Mouse (Mus musculus) bone marrow, adult 2 months (tissue): ENCODE measurements around the gene Slc12a1. TPM values are rescaled to one million over a fixed set of nuclear protein-coding genes. Genes with fewer than 3 reads are reported as not detected.

Source experiments
- H3K27ac ChIP-seq: fragments of 200-500 bp; 2 replicates; pipeline ENCODE4 v1.5.1; 2012; ENCODE audit warnings: low read depth, mild to moderate bottlenecking, control low read depth, inconsistent platforms, low read length; ENCODE audit not compliant: control insufficient read depth, poor library complexity, insufficient read depth
- H3K4me1 ChIP-seq: fragments of 200-500 bp; 2 replicates; pipeline ENCODE4 v1.6.1; 2011; ENCODE audit warnings: low read length; ENCODE audit not compliant: control insufficient read depth, insufficient read depth
- H3K4me3 ChIP-seq: fragments of 200-500 bp; replicated peaks from 2 replicates; pipeline ENCODE3; 2011; ENCODE audit warnings: mild to moderate bottlenecking, low read depth, low read length, control low read depth; ENCODE audit not compliant: control insufficient read depth
- CTCF ChIP-seq: fragments of 200-500 bp; IDR thresholded peaks from 2 replicates; pipeline ENCODE4 v1.5.1; 2011; ENCODE audit warnings: low read length, control low read depth; ENCODE audit not compliant: control insufficient read depth, insufficient read depth
- POLR2A ChIP-seq: fragments of 200-500 bp; IDR thresholded peaks from 2 replicates; pipeline ENCODE4 v1.6.1; 2011; ENCODE audit warnings: low read depth, mild to moderate bottlenecking, control low read depth, low read length, borderline replicate concordance; ENCODE audit not compliant: control insufficient read depth
- WGBS: fragments of 180-500 bp; shearing (Covaris S2); methylation state at CpG from one replicate; pipeline ENCODE4 v1.1.7; 2018; 5-methylcytosine and 5-hydroxymethylcytosine counted together
- polyA plus RNA-seq: library from polyadenylated mRNA; stranded (reverse); fragments of >200 nt; gene quantifications from 2 replicates; pipeline ENCODE4 v1.2.4, GENCODE M21; 2011; ENCODE audit warnings: low replicate concordance; ENCODE audit not compliant: missing spikeins, insufficient read depth, insufficient read length

The Slc12a1 gene
- polyA plus RNA-seq, 1 experiment = not detected

DNA sequence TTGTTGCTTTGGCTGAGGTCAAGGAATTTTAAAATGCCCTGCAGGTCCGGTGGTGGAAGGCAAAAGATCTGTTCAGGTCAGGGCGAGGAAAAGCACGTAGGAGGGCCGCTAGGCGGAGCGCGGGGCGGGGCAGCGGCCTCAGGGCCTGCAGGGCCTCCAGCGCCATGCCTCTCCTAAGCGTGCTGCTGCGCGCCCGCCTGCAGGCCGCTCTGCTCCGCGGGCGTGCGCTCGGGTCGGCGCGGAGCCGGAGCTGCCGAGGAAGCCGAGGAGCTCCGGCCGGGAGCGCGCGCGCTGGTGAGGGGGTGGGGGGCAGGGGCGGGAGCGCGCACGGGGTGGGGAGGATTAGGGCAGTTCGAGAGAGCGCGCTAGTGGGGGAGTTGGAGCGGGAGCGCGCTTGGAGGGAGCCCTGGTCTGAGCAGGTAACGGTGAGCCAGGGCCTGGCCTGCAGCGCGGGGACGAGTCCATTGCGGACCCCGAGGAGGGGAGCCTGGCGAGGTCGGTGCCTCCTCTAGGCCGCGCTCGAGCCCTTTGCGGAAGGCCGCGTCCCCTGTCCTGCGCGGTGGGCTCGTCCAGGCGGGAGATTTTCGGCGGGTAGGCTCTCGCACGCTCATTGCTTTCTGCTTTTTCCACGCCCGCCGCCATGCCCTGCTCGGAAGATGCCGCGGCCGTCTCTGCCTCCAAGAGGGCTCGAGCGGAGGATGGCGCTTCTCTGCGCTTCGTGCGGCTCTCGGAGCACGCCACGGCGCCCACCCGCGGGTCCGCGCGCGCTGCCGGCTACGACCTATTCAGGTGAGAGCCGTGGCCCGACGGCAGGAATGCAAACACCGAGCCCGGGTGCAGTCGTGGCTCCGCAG lies 95.0 kb downstream of the Slc12a1 start, which contains the start of gene Dut:
Gene Dut, plus strand, starts transcription at position 83 of the 854 bp plus-strand sequence.
- under 1% methylated on average over 93 of the region's 96 CpGs for WGBS

DNA sequence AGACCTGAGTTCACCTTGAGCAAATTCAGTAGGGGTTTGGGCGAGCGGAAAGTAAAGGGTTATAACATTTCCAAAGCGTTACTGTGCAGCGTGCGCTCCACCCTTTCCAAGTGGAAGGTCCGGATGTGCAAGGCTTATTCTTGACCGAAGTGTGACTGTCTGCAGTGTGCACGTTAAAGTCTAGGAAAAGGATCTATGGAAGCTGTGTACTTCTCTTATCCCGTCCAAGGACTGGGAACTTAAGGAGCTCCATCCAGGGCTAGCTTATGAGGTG lies 95.6 kb downstream of the Slc12a1 start:
- TF ChIP-seq CTCF = no peak
- no peak for TF ChIP-seq POLR2A
- H3K27ac ChIP-seq = peak overlapping the region; percentile 79
- WGBS = under 1% methylated on average over 9 of the region's 9 CpGs
- peak overlapping the region; percentile 80 for H3K4me3 ChIP-seq
- H3K4me1 ChIP-seq = peaks cover 2% of the 10 kb centered on the region; the same call in 1 of the 2 replicates

More for the DNA sequence above, 95.0 kb downstream of the Slc12a1 start, which contains the start of gene Dut:
- TF ChIP-seq CTCF (peak; percentile 38; the same call in 1 of the 2 replicates), POLR2A (peak; percentile 85)
- Histone ChIP-seq H3K4me3 (peak within 1 kb of the TSS; percentile 80), H3K27ac (peak within 1 kb of the TSS; percentile 79), H3K4me1 (peaks cover 2% of the 10 kb centered on the region; the same call in 1 of the 2 replicates)

DNA sequence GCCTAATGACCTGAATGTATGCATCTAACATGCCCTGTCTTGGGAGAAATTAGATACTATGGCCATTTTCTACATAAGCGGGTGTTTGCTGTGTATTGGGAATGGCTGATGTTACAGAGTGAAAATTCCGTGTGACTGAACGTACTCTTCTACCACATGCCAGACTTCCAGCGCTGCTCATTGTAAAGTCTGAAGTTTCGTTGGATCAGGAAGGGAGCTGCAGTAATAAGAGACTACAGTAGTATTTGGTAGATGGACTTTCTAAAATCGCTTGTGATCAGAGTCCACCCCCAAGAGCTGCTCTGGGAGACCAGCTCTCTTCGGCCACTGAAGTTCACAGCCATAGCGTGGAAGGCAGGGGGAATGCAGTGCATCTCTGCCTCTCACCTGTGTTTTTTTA lies 96.0 kb downstream of the Slc12a1 start:
- H3K27ac ChIP-seq = no peak overlapping the region
- no peak for TF ChIP-seq POLR2A
- no peak for TF ChIP-seq CTCF
- peaks cover 2% of the 10 kb centered on the region; the same call in 1 of the 2 replicates for H3K4me1 ChIP-seq
- WGBS = 5% methylated on average over 8 of the region's 8 CpGs
- H3K4me3 ChIP-seq = peak overlapping the region; percentile 80

DNA sequence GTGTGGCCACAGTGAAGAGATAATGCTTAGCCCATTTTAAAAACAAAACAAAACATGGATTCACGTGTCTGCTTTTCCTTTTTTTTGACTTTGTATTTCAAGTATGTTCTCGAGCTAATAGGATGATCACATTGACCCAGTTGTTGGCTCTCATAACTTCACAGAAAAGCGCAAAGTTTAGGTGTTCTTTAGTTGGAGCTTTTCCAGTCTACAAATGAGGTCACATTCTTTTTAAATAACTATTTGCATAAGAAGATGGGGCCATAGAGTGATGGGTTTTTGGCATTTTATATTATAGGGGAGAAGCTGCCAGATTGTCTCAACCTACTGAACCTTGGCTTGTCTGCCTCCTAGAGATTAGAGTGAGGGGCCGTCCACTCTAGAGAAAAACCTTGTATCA lies 97.0 kb downstream of the Slc12a1 start:
- WGBS = 64% methylated on average over 4 of the region's 4 CpGs
- TF ChIP-seq POLR2A (no peak), CTCF (no peak)
- Histone ChIP-seq H3K4me1 (peaks cover 2% of the 10 kb centered on the region; the same call in 1 of the 2 replicates), H3K4me3 (peak overlapping the region; percentile 24), H3K27ac (no peak overlapping the region)

DNA sequence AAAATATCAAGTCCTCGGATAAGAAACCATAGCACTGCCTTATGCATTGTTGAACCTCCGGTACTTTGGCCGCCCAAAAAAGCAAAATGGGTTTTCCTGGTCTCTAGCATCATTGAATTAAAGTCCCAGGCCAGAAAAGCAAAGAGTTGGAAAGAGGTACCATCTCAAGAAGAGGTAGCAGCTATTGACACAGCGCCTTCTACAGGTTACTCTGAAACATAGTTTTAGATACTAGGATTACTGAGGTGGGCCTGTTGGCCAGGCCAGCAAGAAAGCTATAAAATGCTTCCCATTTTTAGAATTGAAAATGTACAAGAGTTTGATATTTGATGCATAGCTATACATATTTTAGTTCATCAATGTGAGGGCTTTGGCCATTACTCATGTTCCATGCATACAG lies 97.6 kb downstream of the Slc12a1 start:
- WGBS = 83% methylated on average over 4 of the region's 4 CpGs
- H3K4me1 ChIP-seq = peaks cover 2% of the 10 kb centered on the region; the same call in 1 of the 2 replicates
- TF ChIP-seq POLR2A (no peak), CTCF (no peak)
- H3K4me3 ChIP-seq = no peak overlapping the region
- no peak overlapping the region for H3K27ac ChIP-seq

DNA sequence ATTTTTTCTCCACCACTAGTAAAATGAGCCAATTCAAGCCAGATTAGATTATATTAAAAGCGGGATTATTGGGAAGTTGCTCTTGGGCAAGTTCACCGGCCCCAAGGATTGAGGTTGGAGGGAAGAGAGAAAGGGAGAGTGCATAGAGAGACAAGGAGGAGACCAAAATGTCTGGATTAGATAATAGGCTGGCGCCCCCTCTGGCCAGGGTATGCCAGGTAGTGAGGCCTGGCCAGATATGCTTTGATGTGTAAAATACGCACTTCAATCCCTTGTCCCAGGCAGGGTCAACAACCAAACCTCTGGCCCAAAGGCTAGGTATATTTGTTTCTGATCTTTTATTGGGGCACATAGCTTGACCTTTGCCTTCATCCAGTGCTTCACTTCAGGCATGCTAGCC lies 99.5 kb downstream of the Slc12a1 start:
- WGBS = 85% methylated on average over 4 of the region's 4 CpGs
- no peak overlapping the region for H3K27ac ChIP-seq
- H3K4me3 ChIP-seq = no peak overlapping the region
- no peaks in the 10 kb centered on the region for H3K4me1 ChIP-seq
- peak; percentile 46 for TF ChIP-seq CTCF
- no peak for TF ChIP-seq POLR2A

DNA sequence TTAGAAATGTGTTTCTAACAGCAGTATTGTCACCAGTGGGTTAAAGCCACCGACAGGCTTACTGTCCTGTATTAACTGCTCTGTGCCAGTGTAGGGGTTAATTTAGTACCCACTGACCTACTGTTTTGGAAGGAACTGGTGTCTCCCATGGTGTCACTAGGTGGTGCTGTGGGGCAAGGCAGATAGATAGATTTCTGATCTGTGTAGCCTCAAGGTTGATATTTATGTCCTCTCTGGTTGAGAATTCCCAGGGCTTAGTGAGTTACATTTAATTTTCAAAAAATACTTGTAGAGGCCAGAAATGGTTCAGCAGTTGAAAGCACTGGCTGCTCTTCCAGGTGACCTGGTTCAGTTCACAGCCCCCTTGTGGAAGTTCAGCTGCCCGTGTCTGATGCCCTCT lies 100.0 kb downstream of the Slc12a1 start:
- Histone ChIP-seq H3K27ac (no peak overlapping the region), H3K4me1 (no peaks in the 10 kb centered on the region), H3K4me3 (no peak overlapping the region)
- peak; percentile 36 for TF ChIP-seq CTCF
- no peak for TF ChIP-seq POLR2A
- whole genome bisulfite sequencing = 64% methylated on average over 2 of the region's 2 CpGs

DNA sequence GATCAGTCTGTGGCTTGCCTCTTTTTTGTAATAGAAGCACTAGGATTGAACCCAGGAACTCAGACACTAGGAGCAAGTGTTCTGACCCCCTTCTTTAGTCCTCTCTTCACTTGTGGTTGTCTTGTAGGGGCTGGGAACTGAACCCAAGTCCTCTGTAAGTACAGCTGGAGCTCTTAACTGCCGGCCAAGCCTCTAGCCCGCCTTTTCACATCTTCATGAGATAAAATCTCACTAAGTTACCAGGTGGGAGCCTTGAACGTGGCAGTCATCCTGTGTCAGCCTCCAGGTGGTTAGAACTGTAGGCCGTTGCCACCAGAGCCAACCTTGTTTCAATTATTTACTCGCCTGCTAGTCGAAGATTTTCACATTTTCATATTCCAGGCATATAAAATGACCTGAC lies 101.4 kb downstream of the Slc12a1 start:
- TF ChIP-seq CTCF (no peak), POLR2A (no peak)
- H3K27ac ChIP-seq = no peak overlapping the region
- 90% methylated on average over 6 of the region's 6 CpGs for WGBS
- no peaks in the 10 kb centered on the region for H3K4me1 ChIP-seq
- no peak overlapping the region for H3K4me3 ChIP-seq
